Mouse (Mus musculus) mouse embryonic stem cell (cell line): ENCODE results near the gene Lrrfip1.

Experiments
- in situ Hi-C, 2 experiments: fragments of 300-500 bp; cut with MboI; formaldehyde crosslinking; loops; 1 replicate in 1 of 2; 3 replicates in 1 of 2; pipeline ENCODE4 v1.14.3; 2019 to 2020; ENCODE audit warnings: low sequenced_read_pairs in 2 of 2, low pct_unique_long_range_greater_than_20kb in 1 of 2, mixed read lengths in 1 of 2; ENCODE audit not compliant: unreplicated experiment in 1 of 2

The Lrrfip1 gene

DNA sequence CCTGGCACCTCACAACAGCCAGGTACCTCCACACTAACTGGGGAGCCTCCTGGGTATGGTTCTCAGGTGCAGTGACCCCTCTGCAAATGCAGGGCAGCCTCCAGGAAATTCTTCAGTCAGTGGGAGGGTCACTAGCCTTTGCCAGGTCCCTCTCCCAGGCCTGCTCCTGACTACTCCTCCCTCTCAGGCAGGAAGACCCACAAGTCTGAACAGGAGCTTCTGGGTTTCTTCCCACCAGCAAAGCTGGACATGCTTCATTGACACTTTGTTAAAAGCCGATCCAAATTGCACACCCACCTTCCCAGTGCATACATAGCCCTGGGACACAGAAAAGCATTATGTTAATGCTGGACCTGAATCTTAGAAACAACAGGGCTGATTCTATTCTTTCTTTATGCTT, 97.3 kb downstream of the Lrrfip1 start:
- in situ Hi-C loops: no loop called here

DNA sequence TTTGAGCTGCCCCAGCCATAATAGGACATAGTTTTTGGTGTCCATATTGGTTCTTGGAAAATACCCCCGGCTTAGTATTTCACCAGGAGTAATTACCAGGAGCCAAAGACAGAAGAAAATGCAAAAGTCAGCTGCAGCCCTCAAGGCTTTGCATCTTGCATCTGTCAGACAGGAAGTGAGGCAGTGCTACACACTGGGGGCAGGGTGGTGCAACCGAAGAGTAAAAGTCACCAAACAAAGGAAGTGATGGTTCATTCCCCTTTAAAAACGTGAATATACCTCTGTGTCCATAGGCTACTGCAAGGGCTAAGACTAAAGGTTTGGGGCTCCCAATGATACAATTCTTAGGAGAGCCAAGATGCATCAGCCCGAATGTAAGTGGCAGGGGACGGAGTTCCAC, 98.0 kb downstream of the Lrrfip1 start:
- in situ Hi-C loops: no loop called here

DNA sequence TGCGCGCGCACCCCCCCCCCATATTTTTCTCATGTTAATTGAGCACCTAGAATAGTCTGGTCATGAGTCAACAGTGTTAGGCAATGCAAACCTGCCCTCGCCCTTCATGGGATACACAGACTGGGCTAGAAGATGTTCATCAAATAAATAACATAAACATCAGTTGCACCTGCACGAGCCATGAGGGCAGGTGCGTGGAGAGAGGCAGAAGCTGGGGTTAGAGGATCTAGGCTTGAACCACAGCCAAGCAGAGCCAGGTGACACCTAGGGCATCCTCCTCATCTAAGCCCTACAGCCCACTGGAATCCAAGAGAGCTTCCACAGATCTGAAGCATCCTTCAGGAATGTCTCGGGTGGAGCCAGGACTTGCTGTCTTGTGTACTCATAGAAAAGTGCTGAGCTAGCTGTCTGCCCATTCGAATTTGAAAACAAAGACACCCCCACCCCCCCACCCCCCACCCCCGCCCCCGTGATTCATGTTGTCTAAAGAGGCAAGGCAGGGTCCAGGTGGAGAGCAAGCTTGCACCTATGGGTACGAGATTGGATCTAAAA, 98.8 kb downstream of the Lrrfip1 start:
- in situ Hi-C loops: no loop called here

DNA sequence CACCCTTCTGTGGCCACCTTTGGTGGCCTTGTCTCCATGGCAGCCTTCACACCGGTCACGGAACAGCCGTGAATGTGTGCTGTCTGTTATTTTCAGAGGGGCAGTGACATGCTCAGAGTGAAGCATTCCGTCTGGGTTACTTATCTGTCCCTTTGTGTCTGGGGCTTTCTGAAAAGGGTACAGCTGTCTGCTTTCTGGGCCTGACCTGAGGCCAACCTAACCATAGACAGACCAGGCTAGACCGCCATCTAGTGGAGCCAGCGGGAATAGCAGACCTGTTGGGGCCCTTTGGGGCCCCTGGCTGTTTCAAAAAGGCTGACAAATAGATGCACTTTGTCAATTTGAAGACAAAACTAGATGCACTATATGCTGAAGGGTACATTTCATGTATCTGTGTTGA, 100.3 kb downstream of the Lrrfip1 start:
- in situ Hi-C loops: no loop called here

DNA sequence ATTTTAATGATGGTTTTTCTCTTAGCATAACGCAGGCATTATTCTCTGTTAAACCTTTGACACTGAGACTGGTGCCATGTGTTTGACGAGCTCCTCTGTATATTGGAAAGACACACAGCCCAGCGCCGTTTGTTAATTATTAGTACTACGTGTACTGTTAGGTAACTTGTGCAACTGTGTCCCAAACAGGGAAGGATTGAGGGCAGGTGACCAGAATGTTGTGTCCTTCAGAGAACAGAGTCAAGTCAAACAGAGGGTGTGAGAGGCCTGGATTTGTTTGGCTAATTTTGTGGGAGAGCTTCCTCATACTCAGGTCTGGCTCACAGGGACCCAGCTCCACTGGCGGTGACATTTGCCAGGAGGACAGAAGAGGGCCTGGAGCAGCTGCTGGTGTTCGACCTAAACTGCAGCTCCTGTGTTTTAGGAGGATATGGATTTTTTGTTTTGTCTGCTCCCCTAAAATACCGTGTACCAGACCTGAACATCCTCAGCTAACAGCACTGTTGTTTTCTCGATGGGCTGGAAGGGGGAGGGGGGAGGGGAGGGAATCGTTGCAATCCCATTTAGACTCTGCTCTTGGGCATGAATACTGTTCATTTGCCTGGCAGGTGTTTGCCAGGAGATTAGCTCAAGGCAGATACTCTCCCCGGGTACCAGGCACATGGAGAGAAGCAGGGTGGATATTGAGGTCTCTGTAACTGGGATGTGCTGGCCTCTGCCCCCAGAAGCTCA, 103.3 kb downstream of the Lrrfip1 start:
- in situ Hi-C loops: no loop called here

DNA sequence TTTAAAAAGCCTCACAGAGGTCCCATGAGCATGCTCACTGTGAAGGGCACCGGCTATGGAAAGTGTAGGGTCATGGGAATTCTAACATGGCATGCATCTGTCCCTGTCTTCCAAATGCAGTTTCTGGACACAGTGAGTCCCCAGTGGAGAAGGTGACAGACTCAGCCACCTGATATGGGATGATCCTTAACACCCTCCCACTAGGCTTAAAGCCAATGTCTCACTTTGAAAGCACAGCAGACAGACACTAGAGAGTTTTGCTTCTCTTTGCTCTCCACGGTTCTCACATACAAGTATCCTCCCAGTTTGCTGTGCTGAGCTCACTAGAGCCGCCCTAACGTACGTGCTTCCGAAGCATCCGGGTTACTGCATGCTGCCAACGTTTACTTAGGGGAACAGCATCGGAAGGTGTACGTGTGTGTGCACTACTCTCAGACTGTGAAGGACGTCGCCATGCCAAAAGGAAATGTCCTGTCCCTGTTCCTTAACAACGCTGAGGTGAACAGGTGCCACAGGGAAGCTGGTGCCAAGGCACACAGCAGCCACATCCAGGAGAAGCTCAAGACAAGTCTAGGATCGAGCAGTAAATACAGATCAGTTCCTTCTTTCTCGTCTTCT, 104.9 kb downstream of the Lrrfip1 start:
- in situ Hi-C loops: no loop called here

DNA sequence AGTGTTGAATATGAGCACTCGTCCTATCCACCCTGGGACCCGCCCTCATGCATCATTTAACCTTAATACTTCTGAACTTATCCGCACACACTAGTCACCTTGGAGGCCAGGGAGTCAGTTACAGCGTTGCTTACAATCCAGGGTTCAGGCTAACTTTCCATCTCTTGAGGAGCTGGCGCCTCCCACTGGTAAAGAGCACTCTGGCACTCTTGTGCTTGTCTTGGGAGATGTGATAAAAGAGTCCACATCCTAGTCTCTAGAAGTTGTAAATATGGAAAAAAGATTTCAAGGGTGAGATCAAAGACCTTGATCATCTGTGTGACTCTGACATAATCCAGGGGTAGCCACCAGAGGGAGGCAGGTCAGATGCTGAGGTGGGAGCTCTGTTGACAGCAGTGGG, 109.0 kb downstream of the Lrrfip1 start:
- in situ Hi-C loops: no loop called here

DNA sequence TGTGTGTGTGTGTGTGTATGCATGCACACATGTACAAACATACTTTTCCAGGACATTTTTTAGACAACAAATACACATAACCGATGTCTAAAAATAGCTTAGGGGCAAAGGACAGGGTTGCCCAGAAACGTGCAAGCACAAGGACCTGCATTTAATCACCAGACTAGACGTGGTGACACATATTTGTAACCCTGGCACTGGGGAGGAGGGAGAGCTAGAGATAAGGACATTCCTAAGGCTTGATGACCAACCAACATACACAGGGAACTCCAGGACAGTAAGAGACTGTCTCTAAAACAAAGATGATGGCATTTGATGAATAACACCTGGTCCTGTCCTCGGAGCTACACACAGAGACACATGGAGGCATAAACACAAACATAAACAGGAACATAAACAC, 110.8 kb downstream of the Lrrfip1 start:
- in situ Hi-C loops: no loop called here

DNA sequence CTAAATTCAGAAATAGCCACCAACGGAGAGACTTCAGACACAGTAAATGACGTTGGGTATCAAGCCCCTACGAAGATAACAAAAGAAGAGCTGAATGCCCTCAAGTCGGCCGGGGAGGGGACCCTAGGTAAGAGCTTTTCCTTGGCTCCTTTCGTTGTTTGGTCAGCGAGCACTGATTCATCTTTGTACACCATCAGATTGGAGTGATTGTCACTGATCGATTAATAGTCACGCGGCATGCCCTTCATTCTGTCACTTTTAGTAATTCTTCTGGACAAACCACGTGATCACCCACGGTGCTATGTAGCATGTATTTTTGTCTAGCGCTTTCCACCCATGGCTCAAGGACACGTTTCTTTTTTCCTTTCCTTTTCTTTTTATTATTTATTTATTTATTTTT, 113.6 kb downstream of the Lrrfip1 start:
- in situ Hi-C loops: no loop called here

DNA sequence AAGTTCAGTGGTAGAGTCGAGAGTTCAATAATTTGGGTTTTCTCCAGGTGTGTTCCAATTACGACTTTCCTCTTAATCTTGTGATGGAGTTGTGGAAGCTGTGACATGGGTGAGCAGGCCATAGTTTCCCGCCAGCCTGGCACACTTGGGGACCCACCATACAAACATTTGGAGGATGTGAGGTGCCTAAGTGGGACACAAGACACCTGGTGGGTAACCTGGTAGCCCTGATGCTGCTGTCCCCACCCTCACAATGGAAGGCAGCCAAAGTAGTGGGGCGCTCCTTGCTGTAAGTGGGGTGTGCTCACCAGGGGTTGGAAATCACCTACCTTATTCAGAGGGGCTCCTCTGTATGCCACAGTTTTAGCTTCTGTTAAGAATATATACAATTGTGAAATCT, 114.1 kb downstream of the Lrrfip1 start:
- in situ Hi-C loops: no loop called here

DNA sequence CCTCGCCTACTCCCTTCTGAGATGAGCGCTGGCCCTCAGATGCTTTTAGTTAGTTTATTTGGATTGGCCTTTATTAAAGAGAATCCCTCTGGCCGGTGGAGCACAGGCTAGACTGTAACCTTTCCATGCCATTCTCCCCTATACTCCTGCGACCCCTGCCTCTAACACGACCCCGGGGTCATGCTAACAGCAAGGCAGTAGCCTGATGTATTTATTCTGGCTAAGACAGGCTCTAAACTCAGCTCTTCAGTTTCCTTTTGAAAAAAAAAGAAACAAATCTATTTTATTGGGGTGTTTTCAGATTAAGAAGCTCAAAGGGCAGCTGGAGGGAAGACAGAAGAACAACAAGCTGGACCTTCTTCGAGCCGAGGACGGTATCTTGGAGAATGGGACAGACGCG, 123.6 kb downstream of the Lrrfip1 start:
- in situ Hi-C loops: no loop called here

DNA sequence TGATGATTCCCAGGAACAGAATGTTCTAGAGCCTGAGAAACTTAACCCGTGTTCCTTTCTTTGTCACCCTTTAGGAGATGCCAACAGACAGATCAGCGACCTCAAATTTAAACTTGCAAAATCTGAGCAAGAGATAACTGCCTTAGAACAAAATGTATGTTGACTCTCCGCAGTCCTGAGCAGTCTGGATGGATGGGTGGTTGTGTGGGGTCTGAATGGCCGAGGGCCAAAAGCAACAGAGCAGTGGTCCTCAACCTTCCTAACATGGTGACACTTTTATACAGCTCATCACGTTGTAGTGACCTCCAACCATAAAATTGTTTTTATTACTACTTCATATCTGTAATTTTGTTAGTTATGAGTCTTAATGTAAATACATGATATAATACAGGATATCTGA, 124.5 kb downstream of the Lrrfip1 start:
- in situ Hi-C loops: no loop called here

DNA sequence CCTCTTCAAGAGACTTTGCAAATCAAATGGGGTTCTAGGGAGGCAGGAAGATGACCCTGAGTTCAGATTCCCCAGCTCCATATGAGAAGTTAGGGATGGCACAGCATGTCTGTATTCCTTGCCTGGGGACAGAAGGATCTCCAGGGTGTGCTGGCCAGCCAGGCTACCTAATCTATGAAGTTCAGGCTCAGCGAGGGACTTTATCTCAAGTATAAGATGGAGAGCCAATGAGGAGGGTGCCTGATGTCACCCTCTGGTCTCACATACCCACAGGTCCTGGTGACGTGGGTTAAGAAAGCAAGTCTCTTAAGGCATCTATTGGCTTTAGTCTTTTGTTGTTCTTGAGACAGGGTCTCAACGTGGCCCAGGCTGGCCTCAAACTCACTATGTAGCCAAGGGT, 124.9 kb downstream of the Lrrfip1 start:
- in situ Hi-C loops: no loop called here

DNA sequence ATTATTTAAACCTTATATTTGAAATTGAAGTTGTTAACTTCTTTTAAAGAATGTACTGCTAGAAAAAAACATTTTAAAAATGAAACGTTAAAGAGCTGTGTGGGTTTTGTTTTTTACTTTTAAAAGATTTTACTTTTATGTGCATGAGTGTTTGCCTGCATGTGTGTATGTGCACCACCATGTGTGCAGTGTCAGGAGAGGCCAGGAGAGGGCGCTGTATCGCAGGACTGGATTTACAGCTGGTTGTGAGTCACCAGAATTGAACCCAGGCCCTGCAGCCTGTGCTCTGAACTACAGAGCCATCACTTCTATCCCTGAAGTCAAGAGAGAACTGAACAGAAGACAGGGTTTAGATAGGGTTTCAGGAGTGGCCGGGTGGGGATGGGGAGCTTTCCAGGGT, 130.3 kb downstream of the Lrrfip1 start:
- in situ Hi-C loops: no loop called here

DNA sequence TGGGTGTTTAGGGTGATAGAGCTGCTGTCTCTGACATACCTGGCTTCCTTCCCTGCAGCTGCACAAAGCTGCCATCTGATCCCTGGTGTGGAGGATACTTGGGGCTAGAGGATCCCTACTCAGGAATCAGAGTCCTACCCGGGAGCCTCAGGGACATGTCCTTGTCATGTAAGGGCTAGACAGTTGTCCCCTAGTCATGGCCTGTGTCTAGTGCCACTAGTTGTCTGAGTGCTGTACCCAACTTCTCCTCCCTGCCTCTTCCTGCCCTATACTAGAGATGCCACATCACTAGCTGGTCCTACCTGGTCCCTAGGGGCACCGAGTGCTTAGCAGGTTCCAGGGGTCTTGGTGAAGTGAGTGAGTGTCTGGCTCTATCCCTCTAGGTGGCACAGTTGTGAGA, 138.5 kb downstream of the Lrrfip1 start:
- in situ Hi-C loops: no loop called here

DNA sequence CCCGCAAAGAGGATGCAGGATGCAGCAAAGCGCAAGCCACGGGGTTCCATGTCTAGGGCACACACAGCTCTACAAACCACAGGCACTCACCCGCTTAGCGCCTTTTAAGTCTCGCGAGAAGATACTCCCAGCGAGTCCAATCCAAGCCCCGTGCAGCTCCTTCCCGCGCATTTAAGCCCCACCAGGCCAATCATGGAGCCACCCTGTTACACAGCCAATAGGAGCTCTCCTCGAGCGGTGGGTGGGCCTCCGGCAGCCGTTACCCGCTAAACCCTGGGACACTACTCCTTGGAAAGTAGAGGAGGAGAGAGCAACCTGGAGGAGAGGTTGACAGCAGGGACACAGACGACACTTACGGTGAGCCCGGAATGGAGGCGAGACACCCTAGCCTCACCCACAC, 146.3 kb downstream of the Lrrfip1 start, which contains the start of gene Rbm44:
Rbm44 (plus strand) TSS at position 277 of the 400 bp plus-strand sequence.
- in situ Hi-C loops: no loop called here

DNA sequence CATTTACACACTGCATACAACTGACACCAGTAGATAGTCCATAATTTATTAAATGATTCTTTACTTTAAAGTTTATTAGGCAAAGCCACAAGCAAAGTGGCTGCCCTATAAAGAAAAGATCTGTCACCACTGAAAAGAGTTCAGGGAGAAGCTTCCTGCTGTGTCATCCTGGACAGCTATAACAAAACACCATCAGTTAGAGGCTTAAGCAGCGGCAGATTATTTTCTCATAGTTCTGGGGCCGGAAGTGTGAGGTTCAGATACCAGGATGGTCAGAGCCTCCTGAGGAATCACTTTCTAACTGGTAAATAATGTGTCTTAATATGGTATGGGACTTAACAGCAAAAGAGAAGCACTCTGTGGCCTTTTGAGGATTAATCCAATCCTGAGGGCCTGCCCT, 153.0 kb downstream of the Lrrfip1 start:
- in situ Hi-C loops: no loop called here

DNA sequence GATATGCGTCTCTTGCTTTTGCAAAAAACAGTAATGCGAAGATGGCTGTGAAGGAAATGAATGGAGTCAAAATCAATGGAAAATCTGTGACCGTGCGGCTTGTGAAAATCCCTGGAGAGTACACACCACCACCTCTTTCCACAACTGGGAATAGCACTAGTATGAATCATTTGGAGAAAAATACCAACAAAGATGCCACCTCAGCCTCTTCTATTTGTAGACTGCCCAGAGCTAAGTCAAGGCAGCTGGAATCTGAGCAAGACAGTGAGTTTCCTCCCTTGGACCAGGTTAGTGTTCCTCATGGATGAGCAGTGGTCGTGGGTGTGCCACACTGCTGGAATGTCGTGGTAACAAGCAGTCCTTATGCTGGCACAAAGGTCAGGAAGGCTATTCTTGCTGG, 168.3 kb downstream of the Lrrfip1 start:
- in situ Hi-C loops: no loop called here

DNA sequence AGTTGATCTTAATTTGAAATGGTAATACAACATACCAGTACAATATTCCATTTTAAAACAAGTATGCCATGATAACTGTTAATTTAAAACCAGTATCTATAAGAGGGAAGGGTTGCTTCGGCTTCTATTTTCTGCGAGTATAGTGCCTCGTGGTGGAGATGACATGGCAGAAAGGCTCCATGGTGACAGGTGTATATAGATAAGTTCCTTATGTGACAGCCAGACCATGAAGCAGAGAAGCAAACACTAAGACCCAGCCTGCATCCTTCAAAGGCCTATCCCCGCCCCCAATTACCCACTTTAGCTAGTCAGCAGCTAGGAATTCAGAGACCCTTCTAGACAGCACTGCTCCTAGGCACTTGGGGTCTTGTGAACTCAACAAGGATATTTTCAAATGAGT, 170.6 kb downstream of the Lrrfip1 start:
- in situ Hi-C loops: no loop called here

DNA sequence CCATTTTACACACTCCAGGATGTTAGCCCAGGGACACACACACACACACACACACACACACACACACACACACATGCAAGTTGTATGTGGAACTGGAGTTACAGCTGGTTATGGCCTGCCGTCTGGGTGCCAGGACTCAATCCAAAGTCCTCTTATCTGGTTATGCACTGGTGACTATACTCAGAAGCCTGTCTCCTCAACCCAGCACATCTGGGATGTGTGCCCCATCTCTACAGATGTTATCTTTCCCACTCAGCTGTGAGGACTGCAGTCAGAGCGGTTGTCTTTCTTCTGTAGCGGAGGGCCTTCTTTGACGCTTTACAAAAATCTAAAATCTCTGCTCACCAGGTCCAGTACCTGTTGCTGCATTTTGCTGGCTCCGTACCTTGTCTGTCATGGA, 176.3 kb downstream of the Lrrfip1 start:
- in situ Hi-C loops: no loop called here
